Mouse (Mus musculus) cerebellum, postnatal 10 days (tissue): ENCODE measurements at regions not wholly inside any gene's neighbourhood (a gene's known extent, or its start where the extent isn't known, plus 50 kb on each side); places are given as distances from the start of the nearest gene placed in this dataset.

Experiments
- DNase-seq, 2 experiments: peaks; one replicate each; pipeline ENCODE4 v3.0.0; 2021; ENCODE audit warnings: mixed read lengths in 2 of 2

DNA sequence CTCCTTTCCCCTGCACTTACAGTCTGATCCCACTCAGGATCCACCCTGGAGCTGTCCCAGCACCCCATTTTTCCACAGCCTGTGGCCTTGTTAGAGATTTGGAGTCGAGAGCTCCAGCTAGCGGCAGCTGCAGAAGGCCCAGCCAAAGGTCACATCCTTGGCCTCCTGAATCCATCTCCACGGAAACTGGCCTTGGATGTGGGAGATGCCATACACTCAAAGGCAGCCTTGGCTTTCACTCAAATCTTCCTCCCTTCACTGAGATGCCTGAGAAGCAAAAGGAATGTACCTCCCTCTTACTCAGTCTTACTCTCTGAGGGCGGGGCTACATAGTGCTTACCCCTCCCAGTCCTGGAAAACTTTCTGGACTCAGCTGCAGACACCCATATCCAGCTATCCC, 56.2 kb upstream of the Ky start:
- DNase-seq, result peak in 1 of 2 experiments; percentile 33

DNA sequence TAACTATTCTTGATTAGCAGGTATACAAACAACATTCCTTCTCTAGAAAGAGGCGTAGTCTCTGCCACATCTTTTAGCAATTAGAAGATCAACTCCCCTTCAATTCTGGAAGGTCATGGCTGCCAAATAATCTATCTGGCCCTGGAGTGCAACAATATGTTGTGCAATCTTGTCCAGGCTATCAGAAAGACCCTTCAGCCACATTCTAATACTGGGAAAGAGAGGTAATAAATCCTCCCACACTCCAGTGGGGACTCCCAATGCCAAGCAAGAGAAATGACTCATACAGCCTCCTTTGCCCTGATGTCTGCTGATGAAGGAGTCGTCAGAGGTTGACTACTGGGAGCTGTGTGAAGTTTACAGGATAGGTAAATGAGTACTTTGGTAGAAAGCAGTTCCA, 59.5 kb upstream of the Ky start:
- DNase-seq, result no peak

DNA sequence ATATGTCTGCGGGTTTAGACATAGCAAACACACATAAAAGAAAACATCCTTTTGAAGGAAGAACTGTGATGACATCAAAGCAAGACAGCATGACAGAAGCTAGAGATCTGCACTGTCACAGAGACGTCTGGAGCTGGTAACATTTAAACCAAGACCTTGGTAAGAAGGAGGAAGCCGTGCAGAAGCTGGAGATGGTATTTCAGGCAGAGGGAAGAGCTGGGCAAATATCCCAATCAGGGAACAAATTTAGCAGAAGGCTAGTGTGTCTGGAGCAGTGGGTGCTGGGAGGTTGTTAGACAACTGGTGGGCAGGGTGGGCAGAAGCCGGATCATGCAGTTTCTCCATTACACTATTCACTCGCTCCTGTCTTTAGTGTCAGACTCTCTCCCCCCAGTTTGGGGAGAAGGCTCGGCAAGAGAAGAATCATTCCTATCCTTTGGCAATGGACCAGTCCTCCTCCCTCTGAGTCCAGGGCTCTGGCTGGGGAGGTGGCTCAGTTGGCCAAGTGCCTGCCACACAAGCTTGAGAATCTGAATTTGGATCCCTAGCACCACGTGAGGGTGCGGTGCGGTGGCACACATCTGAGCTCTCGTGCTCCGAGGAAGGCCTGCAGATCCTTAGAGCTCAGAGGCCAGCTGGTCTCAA, 63.2 kb upstream of the Ky start:
- DNase-seq, result peak; percentile 75 to 79

DNA sequence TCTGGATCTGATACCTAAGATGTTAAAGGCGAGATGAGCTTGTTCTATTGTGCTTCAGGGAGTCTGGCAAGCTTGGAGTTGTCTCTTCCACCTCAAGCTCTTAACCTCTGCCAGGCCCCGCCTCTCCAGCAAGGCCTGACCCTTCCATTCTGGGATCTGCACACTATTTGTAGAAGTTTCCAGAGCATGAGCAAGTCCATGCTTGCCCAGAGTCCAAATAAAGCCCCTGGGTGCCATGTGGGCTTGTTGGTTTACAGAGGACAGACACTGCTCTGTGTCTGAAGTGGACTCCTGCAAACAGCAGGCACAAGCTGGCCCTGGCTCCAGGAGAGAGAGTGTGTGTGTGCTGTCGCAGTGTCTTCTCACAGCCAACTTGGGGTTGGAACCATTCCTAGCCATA, 67.9 kb upstream of the Ky start:
- peak in 1 of 2 experiments; percentile 48 for DNase-seq

DNA sequence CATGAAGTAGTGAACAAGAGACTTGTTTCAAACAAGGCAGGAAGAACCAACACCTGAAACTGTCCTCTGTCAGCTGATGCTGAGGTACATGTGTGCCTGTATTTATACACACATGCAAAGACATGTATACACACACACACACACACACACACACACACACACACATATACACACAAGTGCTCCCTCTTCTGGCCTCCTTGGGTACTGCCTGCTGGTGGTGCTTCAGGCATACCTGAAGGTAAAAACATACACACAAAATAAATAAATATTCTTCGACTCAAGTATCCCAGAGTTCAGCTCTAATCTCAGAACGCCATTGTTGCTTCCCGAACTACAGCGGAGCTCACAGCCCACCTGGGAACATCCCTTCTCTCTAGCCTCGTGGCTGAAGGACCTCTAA, 69.2 kb upstream of the Ky start:
- DNase-seq, result peak; percentile 54 to 71

DNA sequence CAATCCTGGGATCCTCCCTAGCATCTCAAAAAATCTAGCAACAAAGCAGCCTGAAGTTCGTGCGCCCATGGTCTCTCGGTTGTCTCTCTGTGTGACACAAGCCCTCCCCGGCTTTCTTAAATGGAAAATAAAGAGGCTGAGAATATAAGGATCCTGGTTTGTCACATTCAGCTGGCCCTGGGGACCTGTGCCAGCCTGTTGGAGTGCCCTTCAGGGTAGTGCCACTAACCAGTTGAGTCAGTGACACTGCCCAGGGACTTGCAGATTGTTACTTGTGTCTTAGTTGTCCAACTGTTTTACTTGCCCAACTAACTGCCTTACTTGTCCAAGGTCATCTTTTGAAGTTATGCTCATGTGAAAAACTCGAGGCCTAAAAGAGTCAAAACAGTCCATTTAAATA, 73.5 kb upstream of the Ephb1 start:
- DNase-seq, result no peak

DNA sequence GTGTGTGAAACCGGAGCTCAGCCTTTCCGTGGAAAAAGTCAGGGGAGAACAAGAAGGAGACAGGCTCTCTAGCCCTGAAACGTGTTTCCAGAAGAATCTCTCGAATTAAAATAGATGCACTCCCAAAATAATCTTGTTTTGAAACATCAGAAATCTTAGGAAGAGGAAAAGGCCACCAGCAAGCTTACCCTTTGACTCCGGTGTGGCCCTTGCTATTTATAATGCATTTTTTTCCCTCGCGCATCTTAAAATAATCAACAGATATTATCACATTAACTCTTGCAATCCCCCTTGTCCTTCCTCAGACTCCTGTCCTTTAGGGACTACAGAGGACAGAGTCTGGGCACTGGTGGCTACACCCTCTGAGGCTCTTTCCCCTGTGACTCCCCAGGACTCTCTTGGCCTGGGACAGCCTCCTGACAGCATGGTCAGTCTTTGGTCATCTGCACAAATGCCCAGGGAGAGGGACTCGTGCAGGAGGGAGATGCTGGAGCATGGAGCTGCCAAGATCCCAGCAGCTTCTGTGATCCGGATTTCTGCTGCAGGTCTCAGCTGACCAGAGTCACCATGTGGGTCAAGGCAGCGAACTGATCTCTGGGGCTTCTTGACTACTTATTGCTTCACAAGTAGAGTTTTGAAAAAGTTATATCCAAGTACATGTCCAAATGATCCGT, 70.3 kb upstream of the Ephb1 start:
- no peak for DNase-seq

DNA sequence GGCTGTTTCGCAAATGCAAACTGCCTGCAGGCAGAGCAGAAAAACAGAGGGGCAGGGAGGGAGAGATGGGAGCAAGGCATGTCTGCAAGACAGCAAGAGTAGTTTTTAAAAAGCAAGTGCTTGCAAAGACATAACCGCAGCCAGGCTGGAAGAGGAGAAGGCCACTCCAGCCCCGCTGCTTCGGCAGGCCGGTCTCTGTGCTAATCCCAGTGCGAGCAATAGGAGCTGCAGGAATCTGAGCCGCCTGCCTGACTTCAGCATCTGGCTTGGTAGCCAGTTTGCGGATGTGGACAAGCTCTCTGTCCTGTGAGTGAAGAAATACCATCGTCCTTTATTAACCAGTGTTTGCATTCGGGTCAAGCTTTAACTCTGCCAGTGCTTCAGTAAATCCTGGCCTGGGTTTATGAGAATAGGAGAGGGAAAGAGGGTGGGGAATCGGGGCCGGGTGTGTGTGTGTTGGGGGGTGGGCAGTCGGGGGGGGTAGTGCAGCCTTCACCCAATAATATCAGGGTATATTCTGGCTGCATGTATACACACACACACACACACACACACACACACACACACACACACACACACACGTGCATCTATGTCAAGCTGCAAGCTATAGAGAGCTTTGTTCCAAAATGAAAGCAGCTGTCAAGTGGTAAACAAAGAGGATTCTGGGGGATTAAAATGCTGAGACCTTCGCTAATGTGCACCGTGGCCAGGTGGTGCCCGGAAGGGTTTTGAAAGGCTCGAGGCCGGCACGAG, 69.6 kb upstream of the Ephb1 start:
- DNase-seq, result peak; percentile 38 to 48

DNA sequence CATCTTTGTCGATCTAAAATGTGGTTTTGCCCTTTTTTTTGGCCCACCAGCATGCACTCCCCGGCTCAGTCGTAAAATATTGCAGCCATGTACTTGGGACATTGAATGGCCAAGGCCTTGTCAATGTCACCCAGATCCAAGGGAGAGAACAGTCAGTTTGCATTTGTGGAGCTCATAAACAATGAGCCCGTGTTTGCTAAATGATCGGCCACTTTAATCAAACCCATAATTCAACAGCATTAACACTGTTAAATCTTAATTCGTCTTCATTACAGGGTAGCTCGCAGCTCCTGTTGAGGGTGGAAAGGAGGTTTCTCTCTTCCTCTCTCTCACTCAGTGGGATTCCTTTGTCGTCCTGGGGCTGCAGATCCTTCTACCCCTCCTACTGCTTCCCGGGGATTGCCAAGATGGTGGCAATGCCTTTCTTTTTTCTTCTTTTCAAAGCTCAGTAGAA, 69.0 kb upstream of the Ephb1 start:
- DNase-seq, result no peak

DNA sequence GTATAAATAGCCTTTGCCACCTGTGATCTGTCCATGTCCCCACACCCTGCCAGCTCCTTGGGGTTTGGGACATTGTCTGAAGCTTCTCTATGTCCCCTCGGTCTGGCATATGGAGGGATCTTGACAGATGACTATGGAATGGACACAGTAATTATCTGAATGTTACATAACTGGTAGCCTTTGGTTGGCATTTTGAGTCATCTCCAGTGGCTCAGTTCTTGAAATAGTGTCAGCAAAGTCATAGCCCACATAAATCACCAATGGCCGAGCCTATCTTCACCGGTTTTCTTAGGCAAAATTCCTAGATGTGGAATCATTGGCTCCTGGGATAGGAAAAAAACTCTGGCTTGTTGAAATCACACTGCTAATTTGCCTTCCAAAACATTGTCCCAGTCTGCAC, 67.3 kb upstream of the Ephb1 start:
- DNase-seq, result no peak

DNA sequence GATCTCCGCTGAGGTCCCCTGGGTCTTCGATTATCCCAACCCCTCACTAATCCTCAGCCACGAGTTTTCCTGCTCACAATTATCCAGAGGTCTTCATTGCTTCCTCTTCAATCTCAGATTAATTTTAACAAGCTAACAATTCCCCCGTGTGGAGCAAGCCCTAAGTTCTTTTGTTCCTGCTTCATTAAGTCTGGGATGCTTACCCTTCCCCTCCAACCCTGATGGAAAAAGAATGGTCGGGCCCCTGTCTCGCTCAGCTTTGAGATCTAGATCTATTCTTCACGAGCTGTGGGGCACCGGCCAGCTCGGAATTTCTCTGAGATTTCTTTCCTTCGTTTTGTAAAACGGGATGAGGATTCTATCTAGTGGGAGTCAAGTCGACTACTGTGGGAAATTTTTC, 65.7 kb upstream of the Ephb1 start:
- no peak for DNase-seq

DNA sequence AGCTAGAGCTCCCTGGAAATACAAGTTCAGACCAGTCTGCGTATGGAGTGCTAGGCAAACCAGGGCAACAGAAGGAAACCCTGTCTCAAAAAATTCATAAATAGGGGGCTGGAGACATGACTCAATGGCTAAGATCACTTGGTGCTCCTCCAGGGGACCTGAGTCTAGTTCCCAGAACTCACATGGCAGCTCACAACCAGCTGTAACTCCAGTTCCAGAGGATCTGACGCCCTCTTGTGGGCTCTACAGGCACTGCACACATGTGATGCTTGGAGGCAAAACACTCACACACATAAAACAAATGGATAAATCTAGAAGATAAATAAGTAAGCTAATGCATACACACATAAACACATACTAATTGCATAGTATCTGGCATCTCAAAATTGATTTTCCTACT, 59.1 kb upstream of the Ephb1 start:
- no peak for DNase-seq

DNA sequence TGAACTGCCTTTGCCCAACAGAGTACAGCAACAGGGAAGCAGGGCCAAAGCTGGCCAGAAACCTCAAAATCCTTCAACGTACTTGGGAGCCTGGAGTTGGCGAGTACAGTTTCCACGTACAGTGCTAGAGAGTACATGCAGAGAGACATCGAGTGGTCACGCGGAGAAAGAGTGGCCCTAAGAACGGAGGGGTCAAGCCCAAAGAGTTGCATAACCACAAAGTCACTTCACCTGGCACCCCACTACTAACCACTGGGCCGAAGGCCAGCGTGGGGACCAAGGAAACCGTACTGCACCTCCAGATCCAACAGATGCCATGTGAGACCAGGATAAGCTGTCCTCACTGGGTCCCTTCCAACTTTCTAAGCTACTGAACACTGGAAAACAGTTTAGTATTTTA, 56.2 kb upstream of the Ephb1 start:
- peak; percentile 42 to 44 for DNase-seq

DNA sequence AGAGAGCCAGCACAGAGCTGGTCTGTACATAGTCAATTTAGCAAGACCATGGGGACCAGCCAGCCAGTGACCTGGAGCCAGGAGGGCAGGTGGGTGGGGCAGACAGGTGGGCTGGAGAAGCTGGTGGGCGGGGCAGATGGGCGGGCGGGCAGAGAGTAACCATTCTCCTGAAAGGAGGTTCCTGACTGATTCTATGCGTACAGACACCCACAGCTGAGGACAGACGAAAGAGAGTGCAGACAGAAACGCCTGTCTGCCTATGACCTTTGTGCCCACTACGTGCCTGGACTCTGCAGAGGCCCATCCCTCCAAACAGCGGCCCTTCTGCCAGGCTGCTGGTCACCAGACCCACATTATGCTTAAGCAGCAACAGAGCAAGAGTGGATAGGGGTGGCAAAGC, 51.5 kb upstream of the Ephb1 start:
- no peak for DNase-seq
